In the genomic region with DNA sequence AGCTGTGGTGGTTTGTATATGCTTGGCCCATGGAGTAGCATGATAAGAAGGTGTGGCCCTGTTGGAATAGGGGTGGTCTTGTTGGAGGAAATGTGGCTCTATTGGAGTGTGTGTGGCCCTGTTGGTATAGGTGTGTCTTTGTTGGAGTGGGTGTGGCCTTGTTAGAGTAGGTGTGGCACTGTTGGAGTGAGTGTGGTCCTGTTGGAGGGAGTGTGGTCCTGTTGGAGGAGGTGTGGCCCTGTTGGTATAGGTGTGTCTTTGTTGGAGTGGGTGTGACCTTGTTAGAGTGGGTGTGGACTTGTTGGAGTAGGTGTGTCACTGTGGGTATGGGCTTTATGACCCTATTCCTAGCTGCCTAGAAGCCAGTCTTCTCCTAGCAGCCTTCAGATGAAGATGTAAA, we compare ENCODE assay signal across 20 mouse cellular contexts.
"Had no signal": no experiment of that assay in that cellular context is flagged by ENCODE, and none has a peak within 500 bp of the region (broad histone marks: within the 10 kb centered on the region; RNA-seq: fewer than 3 reads in every experiment).

No protein-coding gene starts in this region.

- H3K27me3 ChIP-seq: liver, embryonic 13.5 days; liver, embryonic 15.5 days; lung, embryonic 15.5 days; midbrain, embryonic 15.5 days; neural tube, embryonic 12.5 days had no signal

- H3K36me3 ChIP-seq: liver, embryonic 13.5 days; liver, embryonic 15.5 days; lung, embryonic 15.5 days; midbrain, embryonic 13.5 days; midbrain, embryonic 15.5 days; neural tube, embryonic 12.5 days had no signal

- H3K9me3 ChIP-seq: liver, embryonic 13.5 days; liver, embryonic 15.5 days; midbrain, embryonic 15.5 days had no signal

- ATAC-seq: liver, postnatal 0 days; midbrain, embryonic 13.5 days; midbrain, embryonic 15.5 days had no signal

- H3K4me1 ChIP-seq: liver, embryonic 15.5 days; megakaryocyte, embryonic 14.5 days had no signal

- DNase-seq: liver, embryonic 13.5 days; liver, postnatal 0 days; lung, adult 2 months; lung, postnatal 10 days; lung, postnatal 36 days; right cerebral cortex, postnatal 25 days; right cerebral cortex, postnatal 4 days; spleen, adult 18-20 months; thymus, adult 2 months; thymus, postnatal 25 days; thymus, postnatal 4 days had no signal

- H3K9ac ChIP-seq: liver, embryonic 13.5 days; liver, embryonic 15.5 days; liver, postnatal 0 days; lung, embryonic 15.5 days; midbrain, embryonic 13.5 days; midbrain, embryonic 15.5 days; neural tube, embryonic 12.5 days had no signal

- H3K27ac ChIP-seq: liver, embryonic 13.5 days; liver, embryonic 15.5 days; lung, embryonic 15.5 days; macrophage; midbrain, embryonic 13.5 days; midbrain, embryonic 15.5 days; neural tube, embryonic 12.5 days had no signal

- H3K4me3 ChIP-seq: liver, embryonic 13.5 days; liver, embryonic 15.5 days; lung, embryonic 15.5 days; megakaryocyte, embryonic 14.5 days; midbrain, embryonic 13.5 days; midbrain, embryonic 15.5 days; neural tube, embryonic 12.5 days had no signal

- H3K4me2 ChIP-seq: liver, embryonic 11.5 days; liver, embryonic 13.5 days; liver, embryonic 15.5 days; lung, embryonic 15.5 days; midbrain, embryonic 11.5 days; midbrain, embryonic 13.5 days; midbrain, embryonic 15.5 days; neural tube, embryonic 12.5 days had no signal
